Mouse (Mus musculus) G1E (cell line): ENCODE data around the gene Nemp1. TPM values are rescaled to one million over a fixed set of nuclear protein-coding genes. Genes with fewer than 3 reads are reported as not detected.

Source experiments
- ATAC-seq: 2 replicates; pipeline ENCODE4 v1.8.0; 2016; ENCODE audit warnings: mild to moderate bottlenecking; ENCODE audit not compliant: insufficient number of reproducible peaks, poor library complexity, low FRiP score, severe bottlenecking; ENCODE audit errors: extremely low read depth
- DNase-seq: peaks from one replicate; pipeline ENCODE4 v3.0.0; 2012; ENCODE audit warnings: low spot score
- H3K27me3 ChIP-seq: 2 replicates; pipeline ENCODE4 v1.6.1; 2012; ENCODE audit warnings: mild to moderate bottlenecking, low read length, inconsistent platforms; ENCODE audit not compliant: insufficient read depth
- H3K36me3 ChIP-seq: replicated peaks from 2 replicates; pipeline ENCODE3; 2012; ENCODE audit warnings: mild to moderate bottlenecking, inconsistent platforms
- H3K4me1 ChIP-seq: 2 replicates; pipeline ENCODE4 v1.6.1; 2012; ENCODE audit warnings: low read depth, low read length, inconsistent platforms, mixed read lengths; ENCODE audit not compliant: insufficient read depth
- H3K4me3 ChIP-seq: 2 replicates; pipeline ENCODE4 v1.5.1; 2012; ENCODE audit warnings: low read depth, mild to moderate bottlenecking, inconsistent platforms, low read length, moderate library complexity, mixed read lengths
- H3K9me3 ChIP-seq: replicated peaks from 2 replicates; pipeline ENCODE4 v1.6.1; 2012; ENCODE audit warnings: inconsistent platforms
- CTCF ChIP-seq: IDR thresholded peaks from 2 replicates; pipeline ENCODE4 v1.5.1; 2012; ENCODE audit warnings: low read depth, low read length, inconsistent platforms, mixed read lengths
- GATA1 ChIP-seq: IDR thresholded peaks from 2 replicates; pipeline ENCODE4 v1.6.1; 2012; ENCODE audit warnings: borderline replicate concordance, low read length, inconsistent platforms, mixed read lengths
- GATA2 ChIP-seq: IDR thresholded peaks from 2 replicates; pipeline ENCODE4 v1.6.1; 2012; ENCODE audit warnings: low read depth, low read length, inconsistent platforms, borderline replicate concordance
- POLR2AphosphoS5 ChIP-seq: IDR thresholded peaks from 2 replicates; pipeline ENCODE4 v1.6.1; 2012; ENCODE audit warnings: low read depth, low read length, inconsistent platforms; ENCODE audit not compliant: insufficient replicate concordance
- TAL1 ChIP-seq: conservative IDR thresholded peaks from 2 replicates; pipeline ENCODE4 v1.6.1; 2012; ENCODE audit warnings: low read depth, low read length, inconsistent platforms, mixed read lengths
- polyA plus RNA-seq: library from polyadenylated mRNA; stranded (reverse); fragments of >175 nt; gene quantifications from 2 replicates; pipeline ENCODE4 v1.2.3, GENCODE M21; 2012
- total RNA-seq, 2 experiments: library from RNA; stranded (forward) in 1 of 2; stranded (reverse) in 1 of 2; fragments of 200-1000 nt in 1 of 2; fragments of >200 nt in 1 of 2; fragmentation: Nextera tagmentation in 1 of 2; gene quantifications; 2 replicates each; pipeline ENCODE4 v1.2.3; 2014 to 2017

Gene Nemp1
- total and polyA plus RNA-seq, 3 experiments = 5.6 to 57.6 (median 40.4) TPM

DNA sequence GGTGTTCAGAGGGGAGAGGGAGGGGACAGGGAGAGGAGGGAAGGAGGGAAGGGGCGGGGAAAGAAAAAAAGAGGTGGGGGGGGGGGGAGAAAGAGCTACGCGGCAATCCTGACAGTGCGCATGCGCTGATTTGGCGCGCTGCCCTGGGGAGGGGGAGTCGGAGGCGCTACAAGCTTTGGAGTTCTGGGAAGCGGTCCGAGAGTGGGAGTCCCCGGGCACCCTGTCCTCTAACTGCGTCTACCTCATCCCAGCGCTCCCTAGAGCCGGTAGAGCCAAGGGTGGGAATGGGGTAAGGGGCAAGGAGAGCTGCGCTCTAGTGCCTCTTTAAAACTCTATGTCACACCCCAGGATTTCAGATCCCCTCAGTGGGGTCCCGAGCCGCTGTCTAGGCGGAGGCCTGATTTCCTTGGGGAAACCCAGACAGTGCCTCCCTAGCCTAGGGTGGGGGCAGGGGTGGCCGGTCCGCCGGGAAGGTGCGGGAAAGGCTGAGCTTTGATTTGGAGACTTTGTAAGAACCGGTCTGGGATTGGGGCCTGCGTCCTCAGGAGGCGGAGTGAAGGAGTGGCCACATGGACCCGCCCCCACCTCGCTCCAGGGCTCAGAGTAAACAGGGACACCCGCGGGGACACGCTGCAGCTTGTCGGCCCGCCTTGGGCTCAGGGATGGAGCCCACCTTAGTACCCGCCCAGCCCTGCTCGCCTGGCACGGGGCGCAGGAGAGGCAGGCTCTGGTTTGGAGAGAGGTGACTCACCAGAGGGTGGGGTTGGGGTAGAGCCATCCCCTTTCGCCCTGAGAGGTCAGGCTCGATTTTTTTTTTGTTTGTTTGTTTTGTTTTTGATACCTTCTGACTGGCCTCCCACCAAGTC is 45.3 kb upstream of the Nemp1 start:
- ATAC-seq (no peak), DNase-seq (no peak)
- peaks cover 65% of the 10 kb centered on the region for H3K27me3 ChIP-seq
- peaks cover 4% of the 10 kb centered on the region for H3K9me3 ChIP-seq
- H3K4me1 ChIP-seq = peaks cover 11% of the 10 kb centered on the region
- no peak overlapping the region; the same call in 1 of the 2 replicates for H3K4me3 ChIP-seq
- H3K36me3 ChIP-seq = no peaks in the 10 kb centered on the region
- TF ChIP-seq GATA2 = no peak
- TF ChIP-seq POLR2AphosphoS5 = no peak
- no peak for TF ChIP-seq GATA1
- no peak for TF ChIP-seq CTCF
- TF ChIP-seq TAL1 = no peak

DNA sequence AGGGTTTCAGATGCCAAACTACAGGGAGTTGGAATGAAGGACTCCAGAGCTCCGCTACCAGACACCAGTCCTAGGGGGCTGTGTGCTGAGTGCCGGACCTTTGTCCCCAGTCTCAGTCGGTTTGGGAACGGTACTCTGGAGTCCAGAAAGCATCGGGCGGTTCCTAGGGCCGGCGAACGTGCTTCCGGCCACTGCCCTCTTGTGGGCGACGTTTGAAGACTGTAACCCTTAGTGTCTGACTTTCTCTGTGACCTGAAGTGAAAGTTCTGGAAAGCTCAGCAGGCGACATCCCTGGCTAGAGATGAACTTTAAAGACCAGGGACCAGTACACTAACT is 44.7 kb upstream of the Nemp1 start:
- Histone ChIP-seq H3K4me1 (peaks cover 11% of the 10 kb centered on the region), H3K4me3 (no peak overlapping the region), H3K9me3 (peaks cover 9% of the 10 kb centered on the region), H3K27me3 (peaks cover 60% of the 10 kb centered on the region), H3K36me3 (no peaks in the 10 kb centered on the region)
- DNase-seq (no peak), ATAC-seq (no peak)
- TF ChIP-seq POLR2AphosphoS5 (no peak), TAL1 (no peak), GATA1 (no peak), GATA2 (no peak), CTCF (no peak)

DNA sequence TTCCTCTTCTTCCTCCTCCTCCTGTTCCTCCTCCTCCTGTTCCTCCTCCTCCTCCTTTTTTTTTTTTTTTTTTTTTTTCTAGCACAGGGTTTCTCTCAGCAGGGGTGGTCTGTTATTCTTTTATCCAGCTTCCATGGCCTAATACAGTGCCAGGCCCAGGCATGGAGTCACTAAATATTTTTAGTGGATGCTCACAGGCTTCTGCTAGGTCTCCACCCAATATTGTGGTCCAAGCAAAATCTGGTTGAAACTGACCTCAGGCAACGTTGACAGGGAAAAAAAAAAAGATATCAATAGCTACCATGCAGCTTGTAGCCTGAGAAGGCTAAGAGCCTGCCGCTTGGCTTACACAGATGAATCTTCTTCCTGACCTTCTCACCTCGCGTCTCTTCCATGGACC is 44.0 kb upstream of the Nemp1 start:
- peaks cover 9% of the 10 kb centered on the region for H3K9me3 ChIP-seq
- H3K4me3 ChIP-seq = no peak overlapping the region
- ATAC-seq (no peak), DNase-seq (no peak)
- peaks cover 54% of the 10 kb centered on the region for H3K27me3 ChIP-seq
- H3K36me3 ChIP-seq = no peaks in the 10 kb centered on the region
- TF ChIP-seq TAL1 (no peak), CTCF (no peak), GATA2 (no peak), POLR2AphosphoS5 (no peak), GATA1 (no peak)
- peaks cover 11% of the 10 kb centered on the region for H3K4me1 ChIP-seq

DNA sequence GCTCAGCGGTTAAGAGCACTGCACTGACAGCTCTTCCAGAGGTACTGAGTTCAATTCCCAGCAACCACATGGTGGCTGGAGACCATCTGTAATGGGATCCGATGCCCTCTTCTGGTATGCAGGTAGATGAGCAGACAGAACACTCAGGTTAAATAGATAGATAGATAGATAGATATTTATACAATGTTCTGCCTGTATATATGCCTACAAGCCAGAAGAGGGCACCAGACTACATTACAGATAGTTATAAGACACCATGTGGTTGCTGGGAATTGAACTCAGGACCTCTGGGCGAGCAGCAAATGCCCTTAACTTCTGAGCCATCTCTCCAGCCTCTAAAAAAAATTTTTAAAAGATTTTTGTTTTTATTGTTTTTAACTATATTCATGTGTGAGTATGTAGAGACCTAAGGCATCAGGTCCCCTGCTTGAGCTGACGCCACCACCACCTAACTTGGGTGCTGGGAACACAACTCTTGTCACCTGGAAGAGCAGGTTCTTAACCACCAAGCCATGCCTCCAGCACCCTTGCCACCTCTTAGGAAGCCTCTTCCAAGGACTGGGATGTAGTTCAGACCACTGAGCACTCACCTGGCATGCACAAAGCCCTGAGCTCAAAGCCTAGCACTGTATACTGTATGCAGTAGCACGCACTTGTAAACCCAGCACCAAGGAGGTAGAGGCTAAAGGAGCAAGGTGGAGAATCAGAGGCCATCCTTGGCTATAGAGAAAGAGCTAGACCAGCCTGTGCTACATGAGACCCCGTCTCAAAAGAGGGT is 43.1 kb upstream of the Nemp1 start:
- no peak for DNase-seq
- ATAC-seq = no peak
- Histone ChIP-seq H3K4me3 (no peak overlapping the region), H3K27me3 (peaks cover 48% of the 10 kb centered on the region), H3K9me3 (peaks cover 9% of the 10 kb centered on the region), H3K36me3 (no peaks in the 10 kb centered on the region), H3K4me1 (peaks cover 11% of the 10 kb centered on the region)
- TF ChIP-seq CTCF (no peak), POLR2AphosphoS5 (no peak)

DNA sequence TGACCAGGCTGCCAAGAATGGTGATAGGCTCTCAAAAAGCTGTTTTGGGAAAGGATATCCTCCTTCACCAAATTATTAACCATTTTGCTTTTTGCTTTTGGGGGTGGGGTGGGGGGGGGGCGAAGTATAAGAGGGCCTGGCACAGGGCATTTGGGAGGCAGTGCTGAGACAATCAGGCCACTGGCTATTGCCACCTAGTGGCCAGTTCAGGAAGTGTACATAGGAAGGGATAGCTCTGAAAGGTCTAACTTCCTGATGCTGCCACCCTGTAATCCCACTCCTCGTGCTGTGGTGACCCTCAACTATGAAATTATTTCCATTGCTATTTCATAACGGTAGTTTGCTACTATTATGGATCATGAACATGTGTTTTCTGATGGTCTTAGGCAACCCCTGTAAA is 40.3 kb upstream of the Nemp1 start:
- ATAC-seq (no peak), DNase-seq (no peak)
- TF ChIP-seq CTCF (peak; percentile 32; the same call in 1 of the 2 replicates), TAL1 (no peak)

DNA sequence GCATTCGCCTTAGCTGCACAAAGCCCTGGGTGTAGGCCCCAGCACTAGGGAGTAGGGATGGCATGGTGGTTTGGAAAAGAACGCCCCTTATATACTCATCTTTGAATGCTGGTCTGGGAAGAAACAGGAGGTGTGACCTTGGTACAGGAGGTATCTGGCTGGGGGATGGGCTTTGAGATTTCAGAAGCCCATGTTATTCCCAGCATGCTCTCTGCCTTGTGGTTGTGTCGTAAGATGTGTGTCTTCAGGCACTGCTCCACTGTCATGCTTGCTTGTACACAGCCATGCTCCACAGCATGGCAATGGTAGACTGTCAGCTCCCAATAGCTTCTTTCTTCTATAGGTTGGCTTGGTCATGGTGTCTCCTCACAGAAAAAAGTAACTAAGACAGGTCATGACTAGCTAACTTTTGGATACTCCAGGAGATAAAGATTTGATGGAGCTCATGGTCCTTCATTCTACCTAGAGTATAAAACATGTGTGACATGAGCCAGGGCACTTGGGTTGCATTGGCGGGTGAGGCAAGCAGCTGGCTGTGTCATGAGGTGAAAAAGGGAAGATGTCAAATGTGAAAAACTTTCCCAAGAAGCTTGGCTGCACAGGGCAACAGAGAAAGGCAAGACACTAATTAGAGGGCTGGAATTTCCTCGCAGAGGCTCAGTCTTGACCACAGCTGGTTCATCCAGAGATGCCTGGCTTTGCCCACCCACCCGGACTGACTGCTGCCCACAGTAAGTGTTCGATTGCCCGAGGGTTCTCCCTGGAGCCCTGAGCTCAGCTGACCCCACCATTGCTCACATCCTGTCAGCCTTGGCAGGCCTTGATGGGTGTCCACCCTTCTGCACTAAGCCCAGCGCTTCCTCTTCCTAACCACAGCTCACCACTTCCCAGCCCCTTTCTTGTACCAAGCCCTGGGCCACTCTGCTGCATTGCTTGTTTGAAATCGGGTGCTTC is 35.2 kb upstream of the Nemp1 start:
- Histone ChIP-seq H3K36me3 (no peaks in the 10 kb centered on the region), H3K27me3 (peaks cover 42% of the 10 kb centered on the region), H3K9me3 (peaks cover 4% of the 10 kb centered on the region), H3K4me1 (peaks cover 6% of the 10 kb centered on the region; the same call in 1 of the 2 replicates), H3K4me3 (no peak overlapping the region)
- ATAC-seq (no peak), DNase-seq (no peak)
- TF ChIP-seq GATA2 (no peak), TAL1 (no peak), POLR2AphosphoS5 (no peak), GATA1 (no peak), CTCF (no peak)

More for the DNA sequence above, 40.3 kb upstream of the Nemp1 start:
- Histone ChIP-seq H3K36me3 (no peaks in the 10 kb centered on the region), H3K9me3 (peaks cover 9% of the 10 kb centered on the region), H3K4me3 (no peak overlapping the region), H3K27me3 (peaks cover 36% of the 10 kb centered on the region), H3K4me1 (peaks cover 8% of the 10 kb centered on the region)
